Mouse (Mus musculus): ENCODE measurements around the gene Gm10337. TPM values are rescaled to one million over a fixed set of nuclear protein-coding genes. Genes with fewer than 3 reads are reported as not detected.

Gm10337 gene
- polyA plus RNA-seq, 1 experiment from 2014 or later: 4.2 TPM

DNA sequence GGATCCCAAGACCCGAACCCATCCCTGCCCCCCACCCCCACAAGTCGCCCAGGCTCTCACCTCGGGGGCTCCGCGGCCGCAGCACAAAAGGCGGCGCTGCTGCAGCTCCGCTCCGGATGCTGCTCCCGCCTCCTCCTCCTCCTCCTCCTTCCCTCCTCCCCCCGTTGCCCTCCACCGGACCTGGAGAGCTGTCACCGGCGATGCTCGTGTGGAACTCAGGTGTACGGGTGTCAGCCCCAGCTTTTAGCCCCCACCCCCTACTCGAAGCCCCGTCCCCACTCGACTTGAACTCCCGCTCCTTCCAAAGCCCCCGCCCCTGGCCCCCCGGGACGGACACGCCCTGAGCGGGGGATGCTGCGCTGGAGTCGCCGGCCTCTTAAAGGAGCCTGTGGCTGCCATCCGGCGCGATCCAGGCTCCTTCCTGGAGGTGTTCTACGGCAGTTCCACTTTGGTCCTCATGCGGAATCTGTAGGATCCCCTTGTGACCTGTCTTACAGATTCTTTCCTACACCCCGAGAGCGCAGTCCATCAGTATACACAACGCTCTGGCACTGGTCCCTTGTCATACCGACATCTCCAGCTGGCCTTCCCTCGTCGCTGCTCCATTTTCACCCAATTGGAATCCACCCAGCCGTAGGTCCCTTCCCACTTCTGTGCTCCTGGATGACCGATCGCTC lies 13.3 kb downstream of the Gm10337 start, which contains the start of gene Map3k12:
Map3k12 (minus strand) TSS at position 337 of the 677 bp plus-strand sequence.
- ATAC-seq (ENCODE audit: insufficient number of reproducible peaks, insufficient read depth, low FRiP score, low read depth): no peak
- peak within 1 kb of the TSS; percentile 98 for H3K4me2 ChIP-seq (ENCODE audit: low read length)
- peak within 1 kb of the TSS; percentile 50 to 57 for H3K4me3 ChIP-seq (ENCODE audit: control insufficient read depth in 1 of 2, insufficient read depth in 1 of 2, low read depth in 1 of 2, low read length in 2 of 2)
- 1% methylated on average over 43 of the region's 43 CpGs for WGBS
- H3K27ac ChIP-seq (replicated peaks in 1 of 2; ENCODE audit: control insufficient read depth in 1 of 2, insufficient read depth in 1 of 2, low read depth in 2 of 2, low read length in 2 of 2): peak within 1 kb of the TSS; percentile 90 to 98
- H3K9ac ChIP-seq (ENCODE audit: low read length): peak within 1 kb of the TSS; percentile 80
- H3K27me3 ChIP-seq (ENCODE audit: control insufficient read depth, insufficient read depth, low read length): no peaks in the 10 kb centered on the region
- H3K36me3 ChIP-seq (ENCODE audit: control insufficient read depth, insufficient read depth, low read length): peaks cover 19% of the 10 kb centered on the region
- no peaks in the 10 kb centered on the region for H3K9me3 ChIP-seq (ENCODE audit: control insufficient read depth, low read length)
- H3K4me1 ChIP-seq (ENCODE audit: control insufficient read depth in 2 of 2, insufficient read depth in 2 of 2, low read length in 2 of 2): peaks cover 12 to 30% of the 10 kb centered on the region in 2 experiments

DNA sequence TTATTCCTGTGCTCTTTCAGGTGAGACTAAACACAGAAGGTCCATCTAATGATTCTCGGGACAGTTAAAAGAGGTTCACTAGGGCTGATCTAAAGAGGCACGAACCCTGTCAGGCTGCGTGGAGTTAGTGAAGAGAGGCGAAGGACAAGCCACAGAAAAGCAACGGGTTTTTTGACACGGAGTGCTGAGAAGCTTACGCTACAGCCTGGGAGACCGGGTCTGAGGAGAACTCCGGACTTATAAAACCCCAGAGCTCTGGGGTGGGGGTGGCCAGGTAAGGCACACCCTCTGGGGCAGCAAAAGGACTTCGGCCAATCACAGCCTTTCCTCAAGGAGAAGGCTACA lies 14.1 kb downstream of the Gm10337 start:
- peak overlapping the region; percentile 50 to 57 for H3K4me3 ChIP-seq (ENCODE audit: control insufficient read depth in 1 of 2, insufficient read depth in 1 of 2, low read depth in 1 of 2, low read length in 2 of 2)
- under 1% methylated on average over 10 of the region's 10 CpGs for WGBS
- peak overlapping the region; percentile 80 for H3K9ac ChIP-seq (ENCODE audit: low read length)
- no peak; the same call in 1 of the 2 replicates for ATAC-seq (ENCODE audit: insufficient number of reproducible peaks, insufficient read depth, low FRiP score, low read depth)
- peaks cover 12 to 30% of the 10 kb centered on the region in 2 experiments for H3K4me1 ChIP-seq (ENCODE audit: control insufficient read depth in 2 of 2, insufficient read depth in 2 of 2, low read length in 2 of 2)
- peaks cover 26% of the 10 kb centered on the region for H3K36me3 ChIP-seq (ENCODE audit: control insufficient read depth, insufficient read depth, low read length)
- H3K27ac ChIP-seq (replicated peaks in 1 of 2; ENCODE audit: control insufficient read depth in 1 of 2, insufficient read depth in 1 of 2, low read depth in 2 of 2, low read length in 2 of 2): peak overlapping the region; percentile 90 to 98
- no peaks in the 10 kb centered on the region for H3K9me3 ChIP-seq (ENCODE audit: control insufficient read depth, low read length)
- H3K27me3 ChIP-seq (ENCODE audit: control insufficient read depth, insufficient read depth, low read length): no peaks in the 10 kb centered on the region
- H3K4me2 ChIP-seq (ENCODE audit: low read length): peak overlapping the region; percentile 98

DNA sequence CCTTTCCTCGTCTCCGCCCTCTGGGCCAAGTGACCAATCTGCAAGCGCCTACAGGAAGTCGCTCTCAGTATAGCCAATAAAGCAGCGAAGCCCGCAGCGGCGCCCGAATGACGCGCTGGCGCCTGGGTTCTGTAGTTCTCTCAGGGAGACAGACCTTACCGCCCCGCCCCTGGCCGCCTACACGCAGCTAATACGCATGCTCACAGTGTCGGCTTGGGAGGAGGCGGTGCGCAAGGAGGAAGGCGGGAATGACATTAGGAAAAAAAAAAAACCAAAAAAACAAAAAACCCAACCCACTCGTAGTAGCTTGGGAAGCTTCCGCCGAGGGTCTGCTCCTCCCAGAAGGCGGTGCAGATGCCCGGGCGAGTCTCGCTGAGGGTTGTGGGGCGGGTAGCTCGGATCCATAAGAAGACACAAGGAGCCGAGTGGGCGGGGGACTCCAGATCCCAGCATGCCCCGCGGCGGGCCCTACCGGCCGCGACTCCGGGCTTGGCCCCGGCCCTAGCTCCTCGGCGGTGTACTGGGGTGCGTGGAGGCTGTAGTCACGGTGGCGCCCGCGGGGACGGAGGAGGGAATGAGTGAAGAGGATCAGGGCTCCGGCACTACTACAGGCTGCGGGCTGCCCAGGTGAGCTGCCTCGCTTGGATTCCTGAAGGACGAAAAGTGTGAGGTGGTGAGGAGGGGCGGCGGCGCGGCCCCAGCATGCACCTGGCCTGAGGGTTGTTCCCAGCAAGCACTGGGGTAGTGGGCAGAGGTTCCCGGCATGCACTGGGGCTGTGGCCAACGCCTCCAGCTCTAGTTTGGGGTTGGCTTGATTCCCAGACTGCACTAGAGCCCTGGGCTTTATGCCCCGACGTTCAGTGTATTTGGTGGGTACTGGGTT lies 14.7 kb downstream of the Gm10337 start, which contains the start of gene Tarbp2:
Tarbp2 (plus strand) TSS at position 217 of the 883 bp plus-strand sequence.
- WGBS: under 1% methylated on average over 60 of the region's 60 CpGs
- peak; percentile 90 for ATAC-seq (ENCODE audit: insufficient number of reproducible peaks, insufficient read depth, low FRiP score, low read depth)
- peak within 1 kb of the TSS; percentile 83 for H3K9ac ChIP-seq (ENCODE audit: low read length)

DNA sequence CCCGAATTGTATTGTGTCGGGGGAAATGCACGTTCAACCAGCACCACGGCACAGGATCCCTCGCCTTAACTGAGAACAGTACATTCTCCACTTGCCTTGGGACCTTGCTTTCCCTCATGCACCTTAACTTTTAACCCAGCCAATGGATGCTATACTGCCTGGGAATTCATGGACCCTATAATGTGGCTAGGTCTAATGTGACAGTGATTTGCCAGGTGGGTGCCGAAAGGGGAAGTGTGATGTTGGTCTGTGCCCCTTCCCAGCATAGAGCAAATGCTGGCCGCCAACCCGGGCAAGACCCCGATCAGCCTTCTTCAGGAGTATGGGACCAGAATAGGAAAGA lies 15.3 kb downstream of the Gm10337 start:
- ATAC-seq (ENCODE audit: insufficient number of reproducible peaks, insufficient read depth, low FRiP score, low read depth): no peak
- peak overlapping the region; percentile 57 to 88 for H3K4me3 ChIP-seq (ENCODE audit: control insufficient read depth in 1 of 2, insufficient read depth in 1 of 2, low read depth in 1 of 2, low read length in 2 of 2)
- H3K36me3 ChIP-seq (ENCODE audit: control insufficient read depth, insufficient read depth, low read length): peaks cover 34% of the 10 kb centered on the region
- peaks cover 12 to 30% of the 10 kb centered on the region in 2 experiments for H3K4me1 ChIP-seq (ENCODE audit: control insufficient read depth in 2 of 2, insufficient read depth in 2 of 2, low read length in 2 of 2)
- peak overlapping the region; percentile 98 to 100 for H3K27ac ChIP-seq (replicated peaks in 1 of 2; ENCODE audit: control insufficient read depth in 1 of 2, insufficient read depth in 1 of 2, low read depth in 2 of 2, low read length in 2 of 2)
- no peaks in the 10 kb centered on the region for H3K9me3 ChIP-seq (ENCODE audit: control insufficient read depth, low read length)
- peak overlapping the region; percentile 98 for H3K4me2 ChIP-seq (ENCODE audit: low read length)
- H3K27me3 ChIP-seq (ENCODE audit: control insufficient read depth, insufficient read depth, low read length): no peaks in the 10 kb centered on the region
- WGBS: 19% methylated on average over 9 of the region's 9 CpGs
- peak overlapping the region; percentile 83 for H3K9ac ChIP-seq (ENCODE audit: low read length)

More for the DNA sequence above, 14.7 kb downstream of the Gm10337 start, which contains the start of gene Tarbp2:
- no peaks in the 10 kb centered on the region for H3K27me3 ChIP-seq (ENCODE audit: control insufficient read depth, insufficient read depth, low read length)
- peak within 1 kb of the TSS; percentile 98 for H3K4me2 ChIP-seq (ENCODE audit: low read length)
- H3K36me3 ChIP-seq (ENCODE audit: control insufficient read depth, insufficient read depth, low read length): peaks cover 30% of the 10 kb centered on the region
- H3K27ac ChIP-seq (replicated peaks in 1 of 2; ENCODE audit: control insufficient read depth in 1 of 2, insufficient read depth in 1 of 2, low read depth in 2 of 2, low read length in 2 of 2): peak within 1 kb of the TSS; percentile 98 to 100
- peak within 1 kb of the TSS; percentile 57 to 88 for H3K4me3 ChIP-seq (ENCODE audit: control insufficient read depth in 1 of 2, insufficient read depth in 1 of 2, low read depth in 1 of 2, low read length in 2 of 2)
- peaks cover 12 to 30% of the 10 kb centered on the region in 2 experiments for H3K4me1 ChIP-seq (ENCODE audit: control insufficient read depth in 2 of 2, insufficient read depth in 2 of 2, low read length in 2 of 2)
- H3K9me3 ChIP-seq (ENCODE audit: control insufficient read depth, low read length): no peaks in the 10 kb centered on the region

DNA sequence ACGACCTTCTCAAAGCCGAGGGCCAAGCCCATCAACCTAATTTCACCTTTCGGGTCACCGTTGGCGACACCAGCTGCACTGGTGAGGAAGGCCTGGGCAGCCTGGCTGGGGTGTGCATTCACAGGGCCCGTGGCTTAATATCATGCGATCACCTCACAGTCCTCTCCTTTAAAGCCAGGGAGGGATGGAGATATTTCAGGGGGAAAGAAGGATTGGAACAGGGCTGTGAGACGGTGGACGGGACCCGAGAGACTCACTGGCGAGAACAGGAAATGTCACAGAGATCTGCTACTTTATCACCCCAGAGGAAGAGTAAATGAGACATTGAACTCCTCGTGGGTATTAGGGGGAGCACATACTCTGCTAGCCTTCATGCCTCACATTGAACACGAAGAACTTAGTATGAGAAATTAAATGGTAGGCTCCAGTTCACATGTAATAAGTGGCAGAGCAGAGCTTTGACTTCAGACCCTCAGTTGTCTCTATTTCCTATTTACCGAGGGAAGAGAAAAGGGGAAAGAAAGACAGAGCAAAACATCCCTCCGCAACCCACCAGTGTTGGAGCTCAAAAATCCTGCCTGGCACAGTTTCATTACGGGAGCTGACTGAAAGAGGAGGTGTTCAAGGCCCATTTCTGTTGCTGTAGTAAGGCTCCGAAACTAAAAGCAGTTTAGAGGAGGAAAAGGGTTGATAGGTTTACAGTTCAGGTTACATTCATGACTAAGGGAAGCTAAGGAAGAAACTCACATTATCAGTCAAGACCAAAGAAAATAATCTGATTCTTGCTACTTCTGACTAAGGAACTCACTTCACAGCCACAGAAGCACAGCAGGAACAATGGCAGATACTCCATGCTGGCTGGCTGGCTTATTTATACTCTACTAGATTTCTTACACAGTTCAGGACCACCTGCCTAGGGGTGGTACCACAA lies 16.0 kb downstream of the Gm10337 start:
- peak overlapping the region; percentile 83 for H3K9ac ChIP-seq (ENCODE audit: low read length)
- no peaks in the 10 kb centered on the region for H3K27me3 ChIP-seq (ENCODE audit: control insufficient read depth, insufficient read depth, low read length)
- WGBS: 54% methylated on average over 16 of the region's 17 CpGs
- H3K27ac ChIP-seq (replicated peaks in 1 of 2; ENCODE audit: control insufficient read depth in 1 of 2, insufficient read depth in 1 of 2, low read depth in 2 of 2, low read length in 2 of 2): peak overlapping the region; percentile 98 to 100
- H3K4me3 ChIP-seq (ENCODE audit: control insufficient read depth in 1 of 2, insufficient read depth in 1 of 2, low read depth in 1 of 2, low read length in 2 of 2): peak overlapping the region; percentile 57 to 88
- peak overlapping the region; percentile 98 for H3K4me2 ChIP-seq (ENCODE audit: low read length)
- peaks cover 12 to 30% of the 10 kb centered on the region in 2 experiments for H3K4me1 ChIP-seq (ENCODE audit: control insufficient read depth in 2 of 2, insufficient read depth in 2 of 2, low read length in 2 of 2)
- ATAC-seq (ENCODE audit: insufficient number of reproducible peaks, insufficient read depth, low FRiP score, low read depth): no peak
- H3K9me3 ChIP-seq (ENCODE audit: control insufficient read depth, low read length): no peaks in the 10 kb centered on the region
- H3K36me3 ChIP-seq (ENCODE audit: control insufficient read depth, insufficient read depth, low read length): peaks cover 40% of the 10 kb centered on the region

DNA sequence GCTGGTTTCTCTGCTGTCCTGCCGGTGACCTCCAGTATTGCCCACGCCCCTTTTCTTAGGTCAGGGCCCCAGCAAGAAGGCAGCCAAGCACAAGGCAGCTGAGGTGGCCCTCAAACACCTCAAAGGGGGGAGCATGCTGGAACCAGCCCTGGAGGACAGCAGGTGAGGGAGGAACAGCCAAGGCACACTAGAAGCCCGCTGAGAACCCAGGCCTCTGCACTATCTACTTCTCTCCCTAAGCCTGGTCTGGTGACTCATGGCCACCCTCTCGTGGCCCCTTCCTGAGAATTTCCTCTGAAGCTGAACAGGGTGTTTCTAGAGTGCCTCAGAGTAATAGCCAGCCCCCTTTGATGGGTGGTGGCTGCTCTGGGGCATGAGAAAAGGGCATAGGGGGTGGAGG lies 16.9 kb downstream of the Gm10337 start:
- 45% methylated on average over 4 of the region's 4 CpGs for WGBS
- peak overlapping the region; percentile 30 to 98; a peak in 3 of 4 replicates for H3K27ac ChIP-seq (replicated peaks in 1 of 2; ENCODE audit: control insufficient read depth in 1 of 2, insufficient read depth in 1 of 2, low read depth in 2 of 2, low read length in 2 of 2)
- no peak for ATAC-seq (ENCODE audit: insufficient number of reproducible peaks, insufficient read depth, low FRiP score, low read depth)
- H3K4me3 ChIP-seq (ENCODE audit: control insufficient read depth in 1 of 2, insufficient read depth in 1 of 2, low read depth in 1 of 2, low read length in 2 of 2): no peak overlapping the region
- no peaks in the 10 kb centered on the region for H3K9me3 ChIP-seq (ENCODE audit: control insufficient read depth, low read length)
- no peak overlapping the region for H3K4me2 ChIP-seq (ENCODE audit: low read length)
- no peaks in the 10 kb centered on the region for H3K27me3 ChIP-seq (ENCODE audit: control insufficient read depth, insufficient read depth, low read length)
- H3K4me1 ChIP-seq (ENCODE audit: control insufficient read depth in 2 of 2, insufficient read depth in 2 of 2, low read length in 2 of 2): peaks cover 12 to 30% of the 10 kb centered on the region in 2 experiments
- H3K9ac ChIP-seq (ENCODE audit: low read length): peak overlapping the region; percentile 83
- H3K36me3 ChIP-seq (ENCODE audit: control insufficient read depth, insufficient read depth, low read length): peaks cover 44% of the 10 kb centered on the region

DNA sequence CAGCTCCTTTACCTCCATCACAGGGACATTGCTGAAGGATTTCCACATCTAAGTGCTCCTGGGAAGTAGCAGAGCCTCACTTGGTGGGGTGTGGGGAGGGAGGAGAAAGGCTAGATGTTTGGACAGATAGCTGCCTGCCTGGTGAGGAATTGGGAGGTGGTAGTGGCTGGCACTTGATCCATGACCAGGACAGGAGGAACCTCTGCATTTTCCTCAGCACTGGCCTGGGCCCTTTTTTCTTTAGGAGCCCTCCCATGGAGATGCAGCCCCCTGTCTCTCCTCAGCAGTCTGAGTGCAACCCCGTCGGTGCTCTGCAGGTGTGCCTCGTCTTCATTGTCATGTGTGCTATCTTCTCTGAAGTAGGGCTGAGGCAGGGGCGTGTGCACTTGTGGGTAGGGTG lies 18.0 kb downstream of the Gm10337 start:
- Histone ChIP-seq H3K4me3 (ENCODE audit: control insufficient read depth in 1 of 2, insufficient read depth in 1 of 2, low read depth in 1 of 2, low read length in 2 of 2) (no peak overlapping the region), H3K4me1 (ENCODE audit: control insufficient read depth in 2 of 2, insufficient read depth in 2 of 2, low read length in 2 of 2) (peaks cover 6 to 21% of the 10 kb centered on the region in 2 experiments; a peak in 3 of 4 replicates), H3K9me3 (ENCODE audit: control insufficient read depth, low read length) (no peaks in the 10 kb centered on the region), H3K27ac (replicated peaks in 1 of 2; ENCODE audit: control insufficient read depth in 1 of 2, insufficient read depth in 1 of 2, low read depth in 2 of 2, low read length in 2 of 2) (no peak overlapping the region), H3K27me3 (ENCODE audit: control insufficient read depth, insufficient read depth, low read length) (no peaks in the 10 kb centered on the region), H3K4me2 (ENCODE audit: low read length) (no peak overlapping the region), H3K9ac (ENCODE audit: low read length) (no peak overlapping the region), H3K36me3 (ENCODE audit: control insufficient read depth, insufficient read depth, low read length) (peaks cover 52% of the 10 kb centered on the region)
- 84% methylated on average over 4 of the region's 4 CpGs for WGBS
- ATAC-seq (ENCODE audit: insufficient number of reproducible peaks, insufficient read depth, low FRiP score, low read depth): no peak
